Mouse (Mus musculus): ENCODE measurements around the gene Egfl8.

The Egfl8 gene

DNA sequence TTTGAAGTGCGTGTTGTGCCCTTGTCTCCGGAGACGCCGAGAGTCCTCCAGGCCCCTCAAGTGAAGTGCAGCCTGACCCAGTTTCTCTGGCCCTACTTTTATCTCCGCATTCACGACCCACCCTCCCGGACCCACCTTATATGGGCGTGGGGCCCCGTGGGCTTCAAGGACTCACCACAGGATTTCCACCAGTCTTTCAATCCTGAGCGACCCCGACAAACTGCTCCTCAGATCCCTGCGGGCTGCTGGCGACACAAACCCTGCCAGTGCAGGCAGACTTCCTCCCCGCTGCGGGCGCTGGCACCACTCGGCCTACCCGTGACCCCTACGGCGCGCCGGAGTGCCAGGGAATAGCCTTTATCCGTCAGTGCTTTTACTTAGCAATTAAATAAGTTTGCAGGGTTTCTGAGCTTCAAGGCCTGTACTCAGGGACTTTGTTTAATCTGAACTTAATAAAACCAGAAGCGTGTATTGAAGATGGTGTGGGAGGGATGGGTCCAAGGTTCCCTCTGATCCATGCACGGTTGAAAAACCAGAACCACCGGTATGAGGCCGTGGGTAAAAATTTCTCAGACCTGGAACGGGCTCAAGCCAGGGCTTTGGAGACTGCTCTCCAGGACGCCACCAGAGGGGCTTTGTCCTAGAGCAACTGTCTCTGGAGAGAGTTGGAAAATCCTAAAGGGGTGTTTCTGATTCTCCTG lies 12.3 kb upstream of the Egfl8 start, which contains the start of gene Ppt2:
Gene Ppt2, minus strand, starts transcription at position 568 of the 701 bp plus-strand sequence.
- CTCF ChIA-PET = interaction anchor here (0.7 kb wide), 2 partner anchors 13 to 855 kb away, joined by 3 to 6 read pairs; no protein-coding TSS in a partner anchor

- CTCF ChIA-PET = no interaction called here
These were observed 11.5 kb upstream of the Egfl8 start for GRCm38 (mm10) chr17:34627093-34627942.

DNA sequence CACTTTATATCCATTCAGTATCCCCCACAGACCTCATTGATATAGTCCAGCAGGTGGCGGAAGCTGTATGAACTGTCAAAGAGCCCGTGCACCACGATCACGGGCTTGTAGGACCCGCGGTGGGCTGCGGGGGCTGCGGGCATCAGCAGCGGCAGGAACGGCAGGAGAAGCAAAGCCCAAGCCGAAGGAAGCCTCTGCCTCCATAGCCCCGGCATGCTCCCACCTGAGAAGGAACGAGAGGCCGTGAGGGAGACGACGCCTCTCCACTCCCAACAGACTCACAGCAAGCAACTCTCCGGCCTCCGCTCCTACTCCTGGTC lies 11.0 kb upstream of the Egfl8 start:
- CTCF ChIA-PET = no interaction called here

GRCm38 (mm10) chr17:34626062-34626772 lies 10.4 kb upstream of the Egfl8 start:
- CTCF ChIA-PET = no interaction called here

- CTCF ChIA-PET = no interaction called here
These were observed 9.2 kb upstream of the Egfl8 start for GRCm38 (mm10) chr17:34624981-34625380.

- CTCF ChIA-PET = no interaction called here
These were observed 7.4 kb upstream of the Egfl8 start for GRCm38 (mm10) chr17:34623161-34623560.

- CTCF ChIA-PET = interaction anchor here (0.5 to 0.6 kb wide), 3 partner anchors 16 to 582 kb away, joined by 3 to 12 read pairs (median 6); no protein-coding TSS in a partner anchor
These were observed 5.2 kb upstream of the Egfl8 start for GRCm38 (mm10) chr17:34621006-34621405.

DNA sequence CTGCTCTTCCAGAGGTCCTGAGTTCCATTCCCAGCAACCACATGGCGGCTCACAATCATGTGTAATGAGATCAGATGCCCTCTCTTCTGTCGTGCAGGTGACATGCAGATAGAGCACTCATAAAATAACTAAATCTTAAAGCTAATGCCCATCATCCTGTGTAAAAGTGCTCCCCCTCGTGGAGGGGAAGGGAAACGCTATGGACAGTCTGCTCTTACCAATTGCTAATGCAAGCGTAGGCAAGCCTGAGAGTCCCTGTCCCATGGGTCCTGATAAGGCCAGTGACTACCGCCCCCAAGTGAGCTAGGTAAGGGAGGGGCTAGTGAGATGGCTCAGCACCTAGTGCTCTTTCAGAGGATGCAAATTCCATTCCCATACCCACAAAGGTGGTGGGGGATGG lies 3.2 kb upstream of the Egfl8 start:
- CTCF ChIA-PET = interaction anchor here (0.9 kb wide), 1 partner anchor 29 kb away, joined by 3 read pairs; the partner anchor contains the start of gene Gpsm3

GRCm38 (mm10) chr17:34613830-34614229 lies 1.9 kb downstream of the Egfl8 start:
- CTCF ChIA-PET = interaction anchor here (1.2 kb wide), 1 partner anchor 42 kb away, joined by 6 read pairs; no protein-coding TSS in a partner anchor

- CTCF ChIA-PET = interaction anchor here (1.2 kb wide), 1 partner anchor 41 kb away, joined by 6 read pairs; no protein-coding TSS in a partner anchor
These were observed 2.6 kb downstream of the Egfl8 start for GRCm38 (mm10) chr17:34613054-34613645.

GRCm38 (mm10) chr17:34611050-34611449 lies 4.7 kb downstream of the Egfl8 start:
- CTCF ChIA-PET = interaction anchor here (0.6 kb wide), 1 partner anchor 362 kb away, joined by 4 read pairs; no protein-coding TSS in a partner anchor

GRCm38 (mm10) chr17:34607997-34608396 lies 7.8 kb downstream of the Egfl8 start:
- CTCF ChIA-PET = no interaction called here

DNA sequence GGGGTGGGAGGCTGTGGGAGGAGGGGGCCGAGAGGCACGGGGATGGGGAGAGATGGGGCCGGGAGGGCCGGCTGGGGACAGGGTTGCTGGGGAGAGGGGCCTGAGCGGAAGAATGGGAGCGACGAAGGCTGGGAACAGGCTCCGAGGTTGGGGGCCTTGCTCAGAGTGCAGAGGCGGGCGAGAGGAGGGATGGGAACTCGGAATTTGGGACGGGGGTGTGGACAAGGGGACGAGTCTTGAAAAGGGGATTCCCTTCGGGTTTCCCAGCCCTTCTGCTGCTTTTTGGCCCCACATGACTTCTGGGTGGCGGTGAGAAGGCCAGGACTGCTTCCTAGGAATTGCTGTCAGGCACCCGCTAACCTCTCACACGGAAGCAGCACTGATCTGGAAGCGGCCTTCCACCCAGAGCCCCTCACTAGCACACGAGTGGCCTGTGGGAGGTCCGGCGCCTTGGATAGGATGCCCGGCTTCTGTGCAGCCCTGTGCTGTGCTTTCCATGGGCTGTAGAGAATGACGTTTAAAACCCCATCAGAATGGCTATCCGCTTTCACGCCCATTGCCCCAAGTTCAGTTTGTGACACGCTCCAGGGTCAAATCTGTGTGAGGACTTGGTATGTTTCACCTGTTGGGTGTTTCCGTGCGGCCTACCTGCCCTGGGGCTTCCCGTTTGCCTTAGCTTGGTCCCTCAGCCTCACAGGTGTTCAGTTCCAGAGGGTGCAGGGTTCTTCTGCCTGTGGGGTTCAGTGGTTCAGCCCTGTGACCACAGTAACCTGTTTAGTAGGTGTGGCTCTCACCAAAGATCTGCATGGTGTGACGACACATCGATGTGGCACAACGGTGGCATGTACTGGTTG lies 9.4 kb downstream of the Egfl8 start:
- CTCF ChIA-PET = no interaction called here

DNA sequence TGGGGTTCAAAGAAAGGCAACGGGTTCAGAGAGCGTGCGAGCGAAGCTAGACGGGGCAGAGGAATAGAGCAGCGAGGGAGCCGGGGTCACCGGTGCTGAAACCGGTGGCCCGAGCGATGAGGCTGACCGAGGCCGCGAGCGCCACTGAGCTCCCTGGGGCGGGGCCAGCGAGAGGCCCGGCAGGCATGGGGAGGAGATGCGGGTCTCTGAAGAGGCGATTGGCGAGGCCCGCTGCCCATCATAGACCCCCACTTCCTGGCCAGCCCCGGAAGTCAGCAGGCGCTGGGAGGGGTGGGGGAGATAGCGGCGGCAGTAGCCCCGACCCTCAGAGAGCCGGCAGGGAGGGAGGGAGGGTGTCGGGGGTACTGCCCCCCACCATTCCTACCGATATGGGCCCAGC lies 10.2 kb downstream of the Egfl8 start:
- CTCF ChIA-PET = no interaction called here

DNA sequence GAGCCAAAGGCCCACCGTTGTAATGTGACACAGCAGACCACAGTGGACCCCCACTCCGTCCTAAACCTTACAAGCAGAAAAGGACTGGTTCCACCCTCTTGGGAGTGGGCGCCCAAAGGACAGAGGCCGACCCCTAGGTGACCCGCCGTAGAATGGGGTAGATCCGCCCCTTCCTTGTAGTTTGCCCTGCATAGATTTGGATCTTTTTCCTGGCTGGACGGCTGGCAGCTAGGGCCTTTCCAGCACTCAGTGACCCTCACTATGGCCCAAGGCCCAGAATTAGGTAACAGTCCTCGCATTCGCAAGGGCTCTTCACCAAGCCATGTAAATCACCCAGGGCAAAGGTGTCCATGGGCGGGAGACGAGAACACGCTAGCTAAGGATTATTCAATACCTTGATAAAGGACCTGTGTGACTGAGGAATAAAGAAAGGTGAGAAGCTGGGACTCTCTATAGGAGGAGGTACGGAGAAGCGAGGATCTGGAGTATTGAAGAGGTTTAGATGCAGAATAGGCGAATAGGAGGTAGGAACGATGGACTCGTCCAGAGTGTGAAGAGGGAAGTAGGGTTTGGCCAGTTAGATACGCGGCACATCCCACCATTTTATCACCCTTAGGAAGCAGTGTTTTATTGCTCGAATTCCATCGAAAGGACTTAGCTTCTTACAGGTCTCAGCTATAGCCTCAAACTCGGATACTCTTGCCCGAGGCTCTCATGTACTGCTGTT lies 11.1 kb downstream of the Egfl8 start:
- CTCF ChIA-PET = interaction anchor here (0.6 to 0.7 kb wide), 2 partner anchors 16 to 532 kb away, joined by 3 to 12 read pairs; no protein-coding TSS in a partner anchor

DNA sequence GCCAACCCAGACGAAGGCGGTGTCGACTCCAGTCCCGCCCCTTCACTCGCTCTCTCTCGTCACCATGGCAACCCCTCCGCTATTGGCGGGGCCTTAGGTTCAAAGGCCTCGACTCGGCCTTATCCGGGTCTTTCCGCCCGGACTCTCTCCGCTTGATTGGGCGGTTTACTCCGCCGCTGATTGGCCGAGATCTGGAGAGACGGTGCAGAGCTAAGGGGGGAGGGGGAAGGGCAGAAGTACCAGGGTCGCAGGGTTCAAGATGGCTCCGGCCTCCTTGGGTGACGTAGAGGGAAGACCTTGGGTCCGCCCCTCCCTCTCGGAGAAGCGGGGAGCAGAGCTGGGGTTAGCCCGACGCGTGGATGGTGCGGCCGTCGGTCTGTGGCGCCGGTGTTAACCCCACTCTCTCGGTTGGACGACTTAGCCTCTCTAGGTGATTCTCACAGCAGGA lies 11.7 kb downstream of the Egfl8 start, which contains the start of gene Agpat1:
Gene Agpat1, plus strand, starts transcription at position 202 of the 448 bp plus-strand sequence.
- CTCF ChIA-PET = interaction anchor here (2.1 kb wide), 1 partner anchor 16 kb away, joined by 4 read pairs; no protein-coding TSS in a partner anchor

DNA sequence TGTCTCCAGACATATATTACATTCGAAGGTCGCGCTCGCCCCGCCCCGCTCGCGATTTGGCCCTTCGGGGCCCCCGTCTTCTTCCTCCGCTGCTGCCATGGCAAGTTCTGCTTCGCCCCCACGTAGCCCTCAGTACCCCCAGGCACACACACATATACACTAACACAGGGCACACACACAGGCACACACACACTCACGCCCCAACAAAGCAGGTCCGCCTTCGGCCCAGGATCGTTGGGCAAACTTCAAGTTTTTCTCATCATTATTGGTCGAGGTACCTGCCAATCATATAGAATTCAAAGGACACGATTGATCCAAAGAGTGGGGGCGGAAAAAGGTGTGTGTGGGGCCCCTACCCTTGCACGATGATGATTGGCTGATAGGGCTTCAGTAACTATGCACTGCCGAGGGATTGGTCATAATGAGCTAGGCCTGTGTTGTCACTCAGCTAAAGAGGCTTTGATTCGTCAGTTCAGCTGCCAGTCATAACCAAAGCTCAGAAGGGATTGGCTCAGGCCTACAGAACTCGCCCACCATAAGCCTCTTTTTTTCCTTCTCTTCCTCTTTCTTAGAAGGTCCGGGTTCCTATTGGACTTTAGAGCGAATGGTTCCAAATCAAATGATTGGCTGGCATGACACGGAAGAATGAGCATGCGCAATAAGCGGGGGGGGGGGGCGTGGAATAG lies 12.3 kb downstream of the Egfl8 start, which contains the start of gene Rnf5:
Gene Rnf5, minus strand, starts transcription at position 316 of the 686 bp plus-strand sequence.
- CTCF ChIA-PET = interaction anchor here (2.1 kb wide), 1 partner anchor 15 kb away, joined by 4 read pairs; no protein-coding TSS in a partner anchor

GRCm38 (mm10) chr17:34601796-34602195 lies 14.0 kb downstream of the Egfl8 start:
- CTCF ChIA-PET = interaction anchor here (0.7 kb wide), 1 partner anchor 204 kb away, joined by 3 read pairs; no protein-coding TSS in a partner anchor

- CTCF ChIA-PET = interaction anchor here (0.6 kb wide), 1 partner anchor 1136 kb away, joined by 9 read pairs; no protein-coding TSS in a partner anchor
These were observed 15.9 kb downstream of the Egfl8 start for GRCm38 (mm10) chr17:34599891-34600290.
